Mouse (Mus musculus): ENCODE data around the gene Sgca. TPM values are rescaled to one million over a fixed set of nuclear protein-coding genes. Genes with fewer than 3 reads are reported as not detected.

The Sgca gene
- total RNA-seq, 2 experiments from 2014 or later, result 185 to 194 TPM

DNA sequence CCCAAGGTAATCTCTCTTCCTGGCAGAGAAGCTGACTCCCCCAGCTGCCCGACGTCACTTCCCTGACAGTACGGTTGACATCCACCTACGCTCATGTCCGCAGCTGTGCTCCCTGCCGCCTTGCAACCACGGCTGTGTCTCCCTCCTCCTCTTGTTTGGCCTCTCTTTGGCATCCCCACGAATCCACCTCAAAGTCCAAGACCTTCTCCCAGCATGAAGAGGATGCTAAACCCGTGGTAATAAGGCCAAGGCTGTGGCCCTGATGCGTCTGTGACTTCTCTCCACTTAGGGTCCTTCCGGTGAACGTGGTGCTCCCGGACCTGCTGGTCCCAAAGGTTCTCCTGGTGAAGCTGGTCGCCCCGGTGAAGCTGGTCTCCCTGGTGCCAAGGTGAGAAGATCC lies 33.1 kb downstream of the Sgca start:
- DNase-seq, result no peak

DNA sequence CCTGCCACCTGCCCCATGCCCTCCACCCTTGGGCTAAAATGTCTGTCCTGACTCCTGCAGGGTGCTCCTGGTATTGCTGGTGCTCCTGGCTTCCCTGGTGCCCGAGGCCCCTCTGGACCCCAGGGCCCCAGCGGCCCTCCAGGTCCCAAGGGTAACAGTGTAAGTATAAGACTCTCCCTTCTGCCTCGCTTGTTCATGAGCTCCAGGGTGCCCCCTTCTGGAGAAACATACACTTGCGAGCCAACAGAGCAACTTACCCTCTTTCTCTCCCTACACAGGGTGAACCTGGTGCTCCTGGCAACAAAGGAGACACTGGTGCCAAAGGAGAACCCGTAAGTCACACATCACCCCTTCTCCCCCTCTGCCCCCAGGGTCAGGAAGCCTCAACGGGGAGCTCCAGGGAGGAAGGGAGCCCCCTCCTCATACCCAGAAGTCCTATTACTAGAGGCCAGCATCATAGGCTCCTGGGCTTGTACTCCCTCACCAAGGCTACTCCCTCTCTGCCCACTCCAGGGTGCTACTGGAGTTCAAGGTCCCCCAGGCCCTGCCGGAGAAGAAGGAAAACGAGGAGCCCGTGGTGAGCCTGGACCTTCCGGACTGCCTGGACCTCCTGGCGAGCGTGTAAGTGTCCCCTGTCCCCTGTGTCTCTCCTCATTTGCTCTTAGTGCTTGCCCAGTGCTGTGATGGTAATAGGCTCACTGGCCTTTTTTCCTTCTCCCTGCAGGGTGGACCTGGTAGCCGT lies 33.7 kb downstream of the Sgca start:
- no peak for DNase-seq

DNA sequence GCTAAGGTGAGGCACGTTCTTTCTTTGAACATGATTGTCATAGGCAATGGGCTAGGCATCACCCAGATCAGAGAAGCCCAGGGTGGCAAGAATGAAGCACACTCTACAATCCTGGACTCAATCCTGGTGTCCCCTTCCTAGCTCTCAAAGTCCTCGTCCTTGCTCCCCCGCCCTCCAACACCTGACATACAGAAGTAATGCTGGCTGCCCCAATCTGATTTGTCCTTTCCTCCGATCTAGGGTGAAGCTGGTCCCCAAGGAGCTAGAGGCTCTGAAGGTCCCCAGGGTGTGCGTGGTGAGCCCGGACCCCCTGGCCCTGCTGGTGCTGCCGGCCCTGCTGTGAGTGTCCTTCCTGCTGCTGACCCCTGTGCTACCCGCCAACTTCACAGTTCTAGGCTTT lies 34.4 kb downstream of the Sgca start:
- DNase-seq, result no peak

DNA sequence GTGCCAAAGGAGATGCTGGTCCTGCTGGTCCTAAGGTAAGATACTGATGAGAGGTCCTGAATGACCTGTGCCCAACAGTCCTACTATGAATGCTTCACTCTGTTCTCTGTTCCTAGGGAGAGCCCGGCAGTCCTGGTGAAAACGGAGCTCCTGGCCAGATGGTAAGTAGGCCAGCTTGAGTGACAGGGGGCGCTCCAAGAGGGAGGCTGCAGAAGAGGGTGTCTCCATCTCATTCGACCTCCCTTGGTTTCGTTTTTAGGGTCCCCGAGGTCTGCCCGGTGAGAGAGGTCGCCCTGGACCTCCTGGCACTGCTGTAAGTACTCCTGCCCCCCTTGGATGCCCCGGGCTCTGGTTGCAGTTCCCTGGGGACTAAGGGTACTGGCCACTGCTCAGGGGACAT lies 35.0 kb downstream of the Sgca start:
- DNase-seq, result no peak

DNA sequence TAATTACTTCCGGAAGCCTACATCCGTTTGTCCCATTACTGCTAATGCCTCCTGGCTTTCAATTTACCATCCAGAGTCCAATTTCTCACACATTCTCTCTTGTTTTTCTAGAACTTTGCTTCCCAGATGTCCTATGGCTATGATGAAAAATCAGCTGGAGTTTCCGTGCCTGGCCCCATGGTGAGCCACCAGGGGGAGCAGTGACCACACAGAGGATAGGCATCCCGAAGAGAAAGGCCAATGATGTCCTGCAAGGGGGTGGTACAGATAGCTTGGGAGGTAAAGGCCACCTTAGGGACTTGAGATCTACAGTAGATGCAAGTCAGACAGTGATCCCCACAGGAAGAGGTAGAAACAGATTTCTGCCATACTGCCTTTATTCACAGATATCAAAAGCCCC lies 36.8 kb downstream of the Sgca start:
- peak; percentile 83 for DNase-seq

DNA sequence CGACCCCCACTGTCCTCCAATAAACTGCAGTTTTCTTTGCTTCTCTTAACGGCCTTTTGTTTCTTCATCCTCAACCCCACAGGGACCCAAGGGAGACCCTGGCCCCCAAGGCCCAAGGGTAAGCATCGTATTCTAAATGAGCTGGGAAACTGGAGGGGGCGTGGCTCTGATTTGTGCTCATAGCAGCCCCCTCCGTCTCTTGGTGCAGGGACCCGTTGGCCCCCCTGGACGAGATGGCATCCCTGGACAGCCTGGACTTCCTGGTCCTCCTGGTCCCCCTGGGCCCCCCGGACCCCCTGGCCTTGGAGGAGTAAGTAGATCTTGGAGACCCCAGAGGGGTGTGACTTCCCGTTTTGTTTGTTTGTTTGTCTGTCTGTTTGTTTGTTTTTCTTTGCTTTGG lies 37.8 kb downstream of the Sgca start:
- no peak for DNase-seq

DNA sequence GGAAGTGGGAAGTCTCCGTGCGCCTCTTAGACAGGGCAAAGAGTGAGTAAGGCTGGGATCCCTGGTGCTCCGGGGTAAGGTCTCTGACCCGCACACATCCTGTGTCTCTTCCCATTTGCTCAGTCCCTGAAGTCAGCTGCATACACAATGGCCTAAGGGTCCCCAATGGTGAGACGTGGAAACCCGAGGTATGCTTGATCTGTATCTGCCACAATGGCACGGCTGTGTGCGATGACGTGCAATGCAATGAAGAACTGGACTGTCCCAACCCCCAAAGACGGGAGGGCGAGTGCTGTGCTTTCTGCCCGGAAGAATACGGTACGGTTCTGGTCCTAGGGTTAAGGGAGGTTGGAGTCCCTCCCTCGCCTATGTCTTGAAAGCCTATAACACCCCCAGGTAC lies 38.3 kb downstream of the Sgca start:
- no peak for DNase-seq

DNA sequence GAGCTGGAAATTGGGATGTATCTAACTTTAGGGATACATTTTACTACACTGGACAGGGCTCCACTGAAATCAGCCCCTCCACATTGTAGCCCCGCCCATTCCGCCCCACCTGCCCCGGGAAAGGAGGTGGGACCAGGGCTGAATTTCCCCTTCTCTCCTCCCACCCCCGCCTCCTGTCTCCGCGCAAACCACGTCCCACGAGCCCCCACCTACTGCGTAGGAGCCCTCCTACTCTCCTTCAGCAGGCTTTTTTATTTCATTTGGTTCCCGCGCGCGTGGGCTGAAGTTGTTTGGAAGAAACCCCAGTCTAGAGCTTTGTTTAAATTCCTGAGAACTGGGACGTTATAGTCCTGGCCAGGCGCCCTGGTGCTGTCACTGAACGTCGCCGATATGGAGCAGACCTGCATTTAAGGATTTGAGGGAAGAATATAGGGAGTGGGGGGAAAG lies 38.8 kb downstream of the Sgca start:
- DNase-seq, result no peak

DNA sequence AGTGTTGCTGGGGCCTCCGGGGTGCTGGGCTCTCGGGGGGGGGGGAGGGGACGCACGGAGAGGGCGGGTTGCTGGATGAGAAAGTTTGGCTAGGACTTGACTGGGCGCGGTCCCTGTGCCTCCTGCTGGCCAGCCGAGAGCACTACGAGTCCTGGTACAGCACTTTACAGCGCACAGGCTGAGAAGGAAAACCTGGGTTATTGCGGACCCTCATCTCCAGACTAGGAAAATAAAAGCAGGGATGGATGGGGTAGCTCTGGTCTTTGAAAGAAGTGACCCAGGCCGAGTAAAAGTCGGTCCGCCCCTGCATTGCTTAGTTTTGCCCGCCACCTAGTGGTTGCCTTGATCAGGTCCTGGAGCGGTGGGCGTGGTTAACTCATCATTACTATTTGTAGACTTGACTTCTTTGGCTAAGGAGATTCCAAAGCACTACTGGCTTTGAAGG lies 39.3 kb downstream of the Sgca start:
- DNase-seq, result peak; percentile 87

DNA sequence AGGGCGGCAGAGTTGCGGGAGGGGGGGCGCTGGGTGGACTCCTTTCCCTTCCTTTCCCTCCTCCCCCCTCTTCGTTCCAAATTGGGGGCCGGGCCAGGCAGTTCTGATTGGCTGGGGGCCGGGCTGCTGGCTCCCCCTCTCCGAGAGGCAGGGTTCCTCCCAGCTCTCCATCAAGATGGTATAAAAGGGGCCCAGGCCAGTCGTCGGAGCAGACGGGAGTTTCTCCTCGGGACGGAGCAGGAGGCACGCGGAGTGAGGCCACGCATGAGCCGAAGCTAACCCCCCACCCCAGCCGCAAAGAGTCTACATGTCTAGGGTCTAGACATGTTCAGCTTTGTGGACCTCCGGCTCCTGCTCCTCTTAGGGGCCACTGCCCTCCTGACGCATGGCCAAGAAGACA lies 40.1 kb downstream of the Sgca start, which contains the start of gene Col1a1:
TSS of gene Col1a1 (plus strand) at position 180 of the 400 bp plus-strand sequence.
- peak; percentile 87 for DNase-seq

DNA sequence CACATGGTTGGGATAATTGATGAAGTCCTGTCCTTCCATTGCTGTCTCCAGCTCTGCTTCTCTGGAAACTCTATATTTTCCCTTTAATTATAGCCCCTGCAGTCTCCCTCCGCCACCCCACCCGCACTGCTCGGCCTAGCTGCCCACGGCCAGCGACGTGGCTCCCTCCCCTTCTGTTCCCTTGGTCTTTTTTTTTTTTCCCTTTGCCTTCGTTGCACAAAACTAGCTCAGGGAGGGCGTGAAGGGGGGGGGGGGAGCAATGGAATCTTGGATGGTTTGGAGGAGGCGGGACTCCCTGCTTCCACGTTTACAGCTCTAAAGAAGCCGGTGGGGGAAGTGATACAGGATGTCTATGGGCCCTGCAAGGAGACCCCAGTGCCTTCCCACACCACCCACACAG lies 41.6 kb downstream of the Sgca start:
- DNase-seq, result no peak

DNA sequence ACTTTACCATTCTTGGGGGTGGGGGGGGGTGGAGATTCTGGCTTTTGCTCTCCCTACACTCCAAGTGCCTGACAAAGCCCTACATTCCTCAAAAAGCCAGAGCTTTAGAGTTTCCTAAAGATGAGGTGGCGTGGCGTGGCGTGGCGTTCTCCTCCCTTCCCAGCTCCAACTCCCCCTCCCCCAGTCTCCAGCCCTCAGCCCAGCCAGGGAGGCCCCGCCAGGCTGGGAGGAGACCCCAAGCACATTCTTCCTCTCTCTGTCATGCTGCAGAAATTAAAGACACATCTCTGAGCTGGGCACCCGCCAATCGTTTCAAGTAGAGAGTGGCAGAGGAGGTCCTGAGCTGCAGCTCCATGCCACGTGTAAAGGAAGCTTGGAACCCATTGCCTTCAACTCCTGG lies 42.5 kb downstream of the Sgca start:
- peak; percentile 73 for DNase-seq

DNA sequence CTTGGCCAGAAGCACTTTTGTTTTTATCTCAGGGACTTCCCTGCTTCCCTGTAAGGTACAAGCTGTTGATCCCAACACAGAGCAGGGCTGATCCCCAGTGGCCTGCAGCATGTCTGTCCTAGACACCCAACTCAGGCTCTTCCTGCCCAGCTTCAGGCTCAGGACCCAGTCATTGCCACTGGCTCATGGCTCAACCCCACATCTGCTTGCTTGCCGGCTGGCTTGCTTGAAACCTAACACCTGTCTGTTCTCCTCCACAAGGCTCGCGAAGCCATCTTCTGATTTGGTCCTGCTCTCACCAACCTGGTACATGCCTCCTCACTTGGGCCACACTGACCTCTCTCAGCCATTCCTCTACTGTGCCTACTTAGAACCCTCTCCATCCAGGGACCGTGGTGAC lies 46.0 kb downstream of the Sgca start:
- DNase-seq, result no peak

DNA sequence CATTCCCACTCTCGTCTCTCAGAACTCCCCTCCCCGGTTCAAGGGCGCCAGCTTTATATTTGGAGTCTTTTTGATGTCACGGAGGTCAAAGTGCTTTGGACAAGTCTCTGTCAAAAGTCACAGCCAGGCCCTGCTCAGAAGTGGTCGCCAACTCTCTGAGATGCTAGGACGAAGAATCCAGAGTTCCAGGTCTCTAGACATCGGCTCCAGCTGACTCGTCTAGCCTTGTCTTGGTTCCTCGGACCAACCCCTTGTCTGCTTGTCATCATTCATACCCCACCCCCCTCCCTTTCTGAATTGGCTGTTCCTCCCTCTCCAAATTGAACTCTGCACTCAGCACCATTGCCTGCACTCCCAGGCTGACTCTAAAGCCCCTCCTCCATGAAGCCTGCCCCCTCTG lies 46.5 kb downstream of the Sgca start:
- DNase-seq, result no peak

DNA sequence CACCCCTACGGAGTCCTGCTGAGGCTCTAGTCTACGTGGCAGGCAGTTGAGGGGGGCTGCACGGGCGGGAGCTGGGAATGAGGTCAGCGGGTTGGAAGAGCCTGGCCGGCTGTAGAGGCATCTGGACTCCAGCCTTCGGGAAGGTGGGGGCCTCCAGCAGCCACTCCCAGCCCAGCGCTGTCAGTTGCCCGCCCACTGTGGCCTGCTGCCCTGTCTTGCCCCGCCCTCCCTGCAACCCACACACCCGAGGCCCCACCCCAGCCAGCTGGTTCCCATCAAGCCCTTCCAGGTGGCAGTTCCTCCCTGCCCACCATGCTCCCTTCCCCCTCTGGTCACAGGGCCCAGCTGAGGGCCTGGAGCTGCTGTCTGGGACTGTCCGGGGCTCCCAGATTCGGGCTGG lies 47.3 kb downstream of the Sgca start:
- DNase-seq, result peak; percentile 93

DNA sequence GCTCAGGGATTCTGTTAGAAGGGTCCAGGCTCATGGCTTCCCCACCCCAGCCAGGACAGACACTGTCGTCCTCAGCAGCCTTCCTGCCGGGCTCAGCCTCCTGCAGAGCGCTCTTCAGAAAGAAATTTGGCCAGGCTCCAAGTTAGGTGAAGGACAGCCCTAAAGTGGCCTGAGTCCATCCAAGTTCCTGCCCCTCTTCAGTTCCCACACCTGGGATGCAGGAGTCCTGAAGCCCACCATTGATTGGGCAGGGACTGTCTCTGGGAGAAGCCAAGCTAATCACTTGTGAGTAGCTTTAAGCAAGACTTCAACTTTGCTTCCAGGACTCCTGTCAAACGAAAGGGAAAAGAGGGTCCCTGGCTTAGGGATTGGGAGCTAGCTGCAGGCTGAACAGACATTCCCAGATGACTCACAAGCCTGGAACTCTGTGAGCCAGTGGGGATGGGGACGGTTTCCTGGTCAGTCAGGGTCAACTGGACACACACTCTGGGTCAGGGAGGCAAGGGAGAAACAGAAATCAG lies 48.3 kb downstream of the Sgca start:
- no peak for DNase-seq

DNA sequence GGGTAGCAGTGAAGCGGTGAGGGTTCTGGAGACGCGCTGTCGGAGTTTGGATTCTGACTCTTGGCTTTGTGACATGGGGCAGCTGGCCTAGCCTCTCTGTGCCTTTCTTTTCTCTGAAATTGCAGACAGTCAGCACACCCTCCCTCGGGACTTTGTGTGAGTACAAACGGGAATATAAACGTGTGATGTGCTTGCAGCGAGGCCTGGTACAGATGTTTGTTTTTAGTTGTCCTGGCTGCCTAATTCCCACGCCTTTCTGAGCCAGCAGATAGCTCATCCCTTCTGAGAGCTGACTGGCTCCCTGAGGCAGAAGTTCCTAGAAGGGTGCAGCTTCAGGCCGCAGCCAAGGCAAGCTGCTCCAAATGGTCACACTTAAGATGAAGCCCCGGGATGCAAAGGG lies 49.7 kb downstream of the Sgca start:
- DNase-seq, result no peak

DNA sequence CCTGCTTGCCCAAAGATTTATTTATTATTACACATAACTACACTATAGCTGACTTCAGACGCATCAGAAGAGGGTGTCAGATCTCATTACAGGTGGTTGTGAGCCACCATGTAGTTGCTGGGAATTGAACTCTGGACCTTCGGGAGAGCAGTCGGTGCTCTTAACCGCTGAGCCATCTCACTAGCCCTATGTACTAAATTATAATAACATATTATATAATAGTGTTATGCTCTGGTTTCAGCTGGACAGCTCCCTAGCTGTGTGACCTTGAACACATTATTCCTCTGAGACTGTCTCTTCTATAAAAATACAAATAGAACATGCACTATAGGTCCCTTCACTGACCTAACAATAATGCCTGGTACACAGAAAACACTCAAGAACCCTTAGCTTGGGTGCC lies 51.1 kb downstream of the Sgca start:
- no peak for DNase-seq

DNA sequence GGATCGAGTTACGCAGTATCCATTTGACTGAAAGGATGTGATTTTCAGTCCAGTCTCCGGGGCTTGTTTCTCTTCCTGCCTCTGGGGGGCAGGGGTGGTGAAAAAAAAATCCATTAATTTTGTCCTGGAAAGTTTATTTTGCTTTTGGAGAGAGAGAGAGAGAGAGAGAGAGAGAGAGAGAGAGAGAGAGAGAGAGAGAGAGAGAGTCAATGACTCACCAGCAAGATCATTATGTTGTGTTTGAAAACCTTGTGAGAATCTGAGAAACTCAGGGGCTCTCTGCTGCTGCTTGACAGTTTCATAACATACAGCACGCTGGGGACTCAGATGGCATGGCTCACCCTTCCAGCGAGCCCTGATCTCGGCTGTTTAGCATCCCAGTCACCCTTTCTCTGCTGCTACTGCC lies 55.1 kb downstream of the Sgca start:
- no peak for DNase-seq

DNA sequence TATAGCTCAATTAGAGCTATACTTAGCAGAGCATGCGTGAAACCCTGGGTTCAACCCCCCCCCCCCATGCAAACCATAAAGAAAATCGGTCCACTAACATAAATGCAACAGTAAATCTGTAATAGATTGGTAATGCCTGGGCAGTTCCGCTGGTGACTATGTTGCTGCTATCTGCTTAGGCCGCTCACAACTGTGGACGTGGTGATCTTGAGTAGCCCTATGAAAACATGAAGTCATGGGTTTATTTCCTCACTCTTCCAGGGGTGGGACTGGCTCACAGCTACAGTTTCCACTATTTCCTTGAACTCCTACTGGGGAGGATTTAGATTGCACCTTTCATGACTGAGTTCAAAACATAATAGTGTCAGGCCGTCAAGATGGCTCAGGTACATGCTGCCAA lies 58.4 kb downstream of the Sgca start:
- no peak for DNase-seq

DNA sequence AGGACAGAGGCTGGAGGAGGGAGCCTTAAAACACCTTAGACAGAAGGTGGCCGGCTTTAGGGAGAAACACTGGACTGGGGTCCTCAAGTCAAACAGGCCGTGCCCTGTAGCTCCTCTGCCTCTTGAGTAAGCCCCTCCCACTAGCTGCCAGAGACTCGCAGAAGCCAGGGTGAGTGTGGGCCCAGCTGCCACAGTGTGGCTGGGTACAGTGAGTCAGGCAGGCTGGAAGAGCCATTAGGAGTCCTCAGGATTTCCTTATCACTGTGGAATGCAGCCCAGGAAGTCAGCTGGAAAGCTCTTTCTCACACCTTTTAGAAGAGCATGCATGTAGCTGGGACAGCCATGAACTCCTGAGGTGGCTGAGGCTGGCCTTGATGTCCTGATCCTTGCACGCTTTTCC lies 59.6 kb downstream of the Sgca start:
- DNase-seq, result no peak

DNA sequence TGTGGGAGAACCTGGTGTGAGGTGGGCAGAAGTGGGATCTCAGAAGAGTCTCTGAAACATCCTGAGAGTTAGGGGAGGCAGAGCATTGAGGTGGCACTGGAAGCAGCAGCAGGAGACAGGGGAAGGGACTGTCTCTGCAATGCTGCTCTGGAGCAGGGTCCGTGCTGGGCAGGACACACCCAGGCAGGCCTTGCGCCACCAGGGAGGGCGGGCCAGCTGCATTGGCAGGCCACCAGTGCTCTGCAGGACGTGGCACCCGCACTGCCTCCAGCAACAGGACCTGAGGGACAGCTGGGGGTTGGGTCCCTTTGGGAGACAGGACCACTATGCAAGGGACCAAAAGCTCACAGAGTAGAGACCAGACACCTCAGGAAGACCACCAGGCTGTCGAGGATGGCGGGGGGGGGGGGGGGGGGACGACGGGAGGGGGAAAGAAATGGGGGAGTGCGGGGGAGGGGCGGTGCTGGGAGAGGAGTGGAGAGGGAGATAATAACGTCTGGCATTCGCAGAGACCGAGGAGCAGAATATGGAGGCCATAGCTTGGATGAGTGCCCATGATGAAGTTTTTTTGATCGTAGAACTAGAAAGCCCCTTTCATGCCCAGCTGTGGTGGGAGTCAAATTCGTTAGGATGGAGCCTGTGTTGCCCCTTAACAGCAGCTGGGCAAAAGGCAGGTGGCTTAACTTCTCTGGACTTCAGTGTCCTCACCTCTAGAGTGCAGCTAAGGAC lies 60.3 kb downstream of the Sgca start:
- peak; percentile 82 for DNase-seq

DNA sequence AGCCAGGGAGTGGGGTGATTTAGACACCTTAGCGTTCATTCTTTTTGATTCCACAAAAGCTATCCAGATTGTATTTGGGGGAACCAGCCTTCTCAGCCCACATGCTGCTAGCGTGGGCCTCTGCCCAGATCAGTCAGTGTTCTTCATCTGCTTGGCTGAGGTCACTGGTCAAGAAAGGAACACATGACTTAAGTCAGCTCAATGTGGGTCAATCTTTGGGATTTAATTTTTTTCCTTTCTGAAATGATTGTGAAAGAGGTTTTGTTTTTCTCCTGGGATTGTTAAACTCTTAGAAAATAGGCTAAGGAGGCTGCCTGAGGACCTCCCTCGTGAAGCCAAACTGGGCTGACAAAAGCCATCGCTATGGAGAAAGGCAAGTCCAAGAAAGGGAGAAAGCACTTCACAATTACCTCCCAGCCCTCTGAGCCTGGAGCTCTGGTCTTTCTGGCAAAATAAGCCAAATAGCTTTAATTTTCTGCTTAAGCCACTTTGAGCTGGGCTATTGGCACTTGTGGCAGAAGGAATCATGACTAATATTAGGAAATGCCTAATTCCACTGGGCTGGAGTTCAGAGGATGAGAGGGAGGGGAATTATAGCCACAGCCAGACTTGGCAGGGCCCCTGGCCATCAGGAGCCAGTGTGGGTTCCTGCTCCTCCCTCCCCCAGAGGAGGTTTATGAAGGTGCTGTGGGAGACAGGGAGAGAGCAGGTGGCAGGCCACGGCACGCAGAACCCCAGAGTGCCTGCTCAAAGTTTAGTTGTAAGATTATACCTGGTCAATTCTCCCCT lies 62.6 kb downstream of the Sgca start:
- DNase-seq, result no peak
